Mouse (Mus musculus): Measurements from ENCODE around the gene Cux2.

- TF ChIP-seq GATA1 (IDR thresholded peaks at IDR 0.05; ENCODE audit: borderline replicate concordance, low read length) (no peak), FLI1 (IDR thresholded peaks at IDR 0.05; ENCODE audit: low read length) (no peak)
Measured at GRCm38 (mm10) chr5:121994808-121995207, 55.1 kb downstream of the Cux2 start.
